Mouse (Mus musculus): Measurements from ENCODE around the gene Rfx7. TPM values are rescaled to one million over a fixed set of nuclear protein-coding genes. Genes with fewer than 3 reads are reported as not detected.
"Not testable (repeated sequence)": the region's sequence is repeated elsewhere in the genome, so short reads cannot be mapped to it uniquely, and the experiment has no call there.

Rfx7 gene
- polyA plus RNA-seq, 1 experiment from 2014 or later: 18.6 TPM

DNA sequence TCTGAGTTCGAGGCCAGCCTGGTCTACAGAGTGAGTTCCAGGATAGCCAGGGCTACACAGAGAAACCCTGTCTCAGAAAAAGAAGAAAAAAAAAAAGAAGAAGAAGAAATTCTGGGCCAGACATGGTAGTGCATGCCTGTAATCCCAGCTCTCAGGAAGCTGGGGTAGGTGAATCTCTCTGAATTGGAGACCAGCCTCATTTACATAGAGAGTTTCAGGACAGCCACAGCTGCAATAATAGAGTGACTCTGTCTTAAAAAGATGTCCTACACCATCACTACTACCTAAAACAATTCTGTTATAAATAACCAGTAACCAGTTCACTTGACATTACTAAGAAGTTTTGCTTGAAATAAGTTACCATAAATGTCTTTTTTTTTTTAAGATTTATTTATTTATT is 58.8 kb downstream of the Rfx7 start:
- Histone ChIP-seq H3K4me1 (replicated peaks; ENCODE audit: control insufficient read depth, insufficient read depth, low read length) (no peaks in the 10 kb centered on the region), H3K4me3 (replicated peaks; ENCODE audit: low read length) (no peak overlapping the region), H3K9ac (replicated peaks; ENCODE audit: low read depth, low read length) (no peak overlapping the region), H3K27ac (ENCODE audit: low read length) (no peak overlapping the region), H3K36me3 (ENCODE audit: control insufficient read depth, insufficient read depth) (no peaks in the 10 kb centered on the region), H3K9me3 (ENCODE audit: control insufficient read depth, low read length) (no peaks in the 10 kb centered on the region), H3K4me2 (ENCODE audit: low read length) (no peak overlapping the region), H3K27me3 (replicated peaks; ENCODE audit: control insufficient read depth, insufficient read depth, low read length) (no peaks in the 10 kb centered on the region)
- ATAC-seq: no peak
- 100% methylated on average over 1 of the region's 1 CpGs for WGBS

DNA sequence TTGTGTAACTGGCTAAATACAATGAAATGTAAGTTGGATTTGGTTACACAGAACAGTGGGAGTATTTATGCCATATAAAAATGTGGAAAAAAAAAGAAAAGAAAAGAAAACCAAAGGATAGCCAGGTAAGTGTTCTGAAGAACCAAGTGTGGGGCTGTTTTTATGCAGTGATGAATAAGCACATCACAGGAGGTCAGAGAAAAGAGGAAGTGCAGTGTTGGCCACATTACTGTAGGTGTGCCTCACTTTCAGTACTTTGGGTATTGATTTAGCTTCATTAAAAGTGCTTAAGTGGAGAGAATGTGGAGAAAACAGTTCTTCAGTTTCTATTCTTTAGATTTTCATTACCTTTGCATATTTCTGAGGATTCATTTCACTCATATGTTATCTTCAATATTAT is 60.0 kb downstream of the Rfx7 start:
- Histone ChIP-seq H3K4me1 (replicated peaks; ENCODE audit: control insufficient read depth, insufficient read depth, low read length) (no peaks in the 10 kb centered on the region), H3K4me3 (replicated peaks; ENCODE audit: low read length) (no peak overlapping the region), H3K9me3 (ENCODE audit: control insufficient read depth, low read length) (no peaks in the 10 kb centered on the region), H3K36me3 (ENCODE audit: control insufficient read depth, insufficient read depth) (no peaks in the 10 kb centered on the region), H3K9ac (replicated peaks; ENCODE audit: low read depth, low read length) (no peak overlapping the region), H3K27me3 (replicated peaks; ENCODE audit: control insufficient read depth, insufficient read depth, low read length) (no peaks in the 10 kb centered on the region), H3K4me2 (ENCODE audit: low read length) (no peak overlapping the region), H3K27ac (ENCODE audit: low read length) (no peak overlapping the region)
- no peak for ATAC-seq

DNA sequence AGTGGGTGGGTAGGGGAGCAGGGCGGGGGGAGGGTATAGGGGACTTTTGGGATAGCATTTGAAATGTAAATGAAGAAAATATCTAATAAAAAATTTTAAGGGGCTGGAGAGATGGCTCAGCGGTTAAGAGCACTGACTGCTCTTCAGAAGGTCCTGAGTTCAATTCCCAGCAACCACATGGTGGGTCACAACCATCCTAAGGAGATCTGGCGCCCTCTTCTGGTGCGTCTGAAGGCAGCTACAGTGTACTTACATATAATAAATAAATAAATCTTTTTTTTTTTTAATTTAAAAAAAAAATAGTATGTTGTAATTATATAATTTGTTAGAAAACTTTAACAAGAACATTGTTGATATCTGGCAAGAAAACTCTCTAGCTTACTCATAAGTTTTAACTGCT is 62.6 kb downstream of the Rfx7 start:
- not testable (repeated sequence) for H3K9me3 ChIP-seq (ENCODE audit: control insufficient read depth, low read length); H3K27ac ChIP-seq (ENCODE audit: low read length); H3K9ac ChIP-seq (replicated peaks; ENCODE audit: low read depth, low read length); H3K27me3 ChIP-seq (replicated peaks; ENCODE audit: control insufficient read depth, insufficient read depth, low read length); H3K4me2 ChIP-seq (ENCODE audit: low read length); H3K4me1 ChIP-seq (replicated peaks; ENCODE audit: control insufficient read depth, insufficient read depth, low read length); ATAC-seq; H3K4me3 ChIP-seq (replicated peaks; ENCODE audit: low read length); H3K36me3 ChIP-seq (ENCODE audit: control insufficient read depth, insufficient read depth)
- 85% methylated on average over 4 of the region's 4 CpGs for WGBS

DNA sequence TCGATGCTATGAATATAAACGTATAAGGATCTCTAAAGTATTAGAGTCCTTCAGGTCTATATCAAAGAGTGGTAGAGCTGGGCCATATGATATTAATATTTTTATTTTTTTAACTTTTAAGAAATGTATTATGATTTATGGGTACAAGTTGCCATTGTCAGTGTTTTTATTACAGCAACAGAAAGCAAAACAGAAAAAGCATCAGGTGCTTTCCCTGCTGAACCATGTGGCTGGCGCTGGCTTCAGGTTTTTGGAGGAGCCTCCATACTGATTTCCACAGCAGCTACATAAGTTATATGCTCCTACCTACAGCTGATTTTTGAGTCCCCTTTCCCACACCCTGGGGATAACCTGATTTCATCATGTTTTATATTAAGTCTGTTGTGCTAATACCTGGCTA is 68.1 kb downstream of the Rfx7 start:
- Histone ChIP-seq H3K9me3 (ENCODE audit: control insufficient read depth, low read length) (no peaks in the 10 kb centered on the region), H3K4me3 (replicated peaks; ENCODE audit: low read length) (no peak overlapping the region), H3K4me2 (ENCODE audit: low read length) (no peak overlapping the region), H3K4me1 (replicated peaks; ENCODE audit: control insufficient read depth, insufficient read depth, low read length) (no peaks in the 10 kb centered on the region), H3K9ac (replicated peaks; ENCODE audit: low read depth, low read length) (no peak overlapping the region), H3K27ac (ENCODE audit: low read length) (no peak overlapping the region), H3K27me3 (replicated peaks; ENCODE audit: control insufficient read depth, insufficient read depth, low read length) (no peaks in the 10 kb centered on the region), H3K36me3 (ENCODE audit: control insufficient read depth, insufficient read depth) (no peaks in the 10 kb centered on the region)
- 95% methylated on average over 3 of the region's 3 CpGs for WGBS
- ATAC-seq: no peak

DNA sequence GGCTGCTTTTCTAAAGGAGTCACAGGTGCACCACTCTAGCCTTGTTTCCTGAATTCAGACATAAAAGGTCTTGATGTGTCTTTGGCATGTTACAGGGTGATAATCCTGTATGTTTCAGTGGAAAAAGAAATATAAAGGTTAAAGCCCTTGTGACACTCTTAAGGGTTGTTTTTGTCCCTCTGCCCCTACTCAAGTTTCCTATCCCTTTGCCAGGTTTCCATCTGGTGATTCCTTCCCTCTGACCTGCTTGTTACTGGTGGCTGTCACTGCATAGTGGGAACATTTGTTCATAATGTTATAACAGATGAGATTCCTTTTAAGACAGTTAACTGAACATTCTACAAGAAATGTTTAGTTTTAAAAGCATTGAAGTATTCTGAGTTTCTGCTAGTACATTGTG is 77.7 kb downstream of the Rfx7 start:
- Histone ChIP-seq H3K9me3 (ENCODE audit: control insufficient read depth, low read length) (no peaks in the 10 kb centered on the region), H3K4me3 (replicated peaks; ENCODE audit: low read length) (no peak overlapping the region), H3K36me3 (ENCODE audit: control insufficient read depth, insufficient read depth) (peaks cover 4% of the 10 kb centered on the region; the same call in 1 of the 2 replicates), H3K27me3 (replicated peaks; ENCODE audit: control insufficient read depth, insufficient read depth, low read length) (no peaks in the 10 kb centered on the region), H3K4me1 (replicated peaks; ENCODE audit: control insufficient read depth, insufficient read depth, low read length) (peaks cover 2% of the 10 kb centered on the region), H3K27ac (ENCODE audit: low read length) (no peak overlapping the region), H3K4me2 (ENCODE audit: low read length) (no peak overlapping the region), H3K9ac (replicated peaks; ENCODE audit: low read depth, low read length) (no peak overlapping the region)
- ATAC-seq: no peak

DNA sequence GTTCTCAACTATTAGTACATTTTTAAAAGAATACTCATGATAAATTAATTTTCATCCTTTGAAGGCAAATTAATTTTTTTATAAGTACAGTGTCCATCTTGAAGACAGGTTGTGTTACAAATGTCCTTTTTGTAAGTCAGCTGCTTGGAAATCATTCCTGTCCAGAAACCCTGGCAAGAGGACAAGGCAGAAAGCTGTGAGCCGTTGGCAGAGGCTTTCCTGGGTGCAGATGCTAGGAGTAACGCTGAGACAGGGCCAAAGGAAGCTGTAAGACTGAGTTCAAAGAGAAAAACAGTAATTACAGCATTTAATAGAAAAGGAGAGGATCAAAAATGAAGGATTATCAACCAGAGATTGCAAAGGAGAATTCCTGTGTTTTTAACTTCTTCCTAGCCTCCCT is 81.8 kb downstream of the Rfx7 start:
- H3K27me3 ChIP-seq (replicated peaks; ENCODE audit: control insufficient read depth, insufficient read depth, low read length): no peaks in the 10 kb centered on the region
- 29% methylated on average over 2 of the region's 2 CpGs for WGBS

DNA sequence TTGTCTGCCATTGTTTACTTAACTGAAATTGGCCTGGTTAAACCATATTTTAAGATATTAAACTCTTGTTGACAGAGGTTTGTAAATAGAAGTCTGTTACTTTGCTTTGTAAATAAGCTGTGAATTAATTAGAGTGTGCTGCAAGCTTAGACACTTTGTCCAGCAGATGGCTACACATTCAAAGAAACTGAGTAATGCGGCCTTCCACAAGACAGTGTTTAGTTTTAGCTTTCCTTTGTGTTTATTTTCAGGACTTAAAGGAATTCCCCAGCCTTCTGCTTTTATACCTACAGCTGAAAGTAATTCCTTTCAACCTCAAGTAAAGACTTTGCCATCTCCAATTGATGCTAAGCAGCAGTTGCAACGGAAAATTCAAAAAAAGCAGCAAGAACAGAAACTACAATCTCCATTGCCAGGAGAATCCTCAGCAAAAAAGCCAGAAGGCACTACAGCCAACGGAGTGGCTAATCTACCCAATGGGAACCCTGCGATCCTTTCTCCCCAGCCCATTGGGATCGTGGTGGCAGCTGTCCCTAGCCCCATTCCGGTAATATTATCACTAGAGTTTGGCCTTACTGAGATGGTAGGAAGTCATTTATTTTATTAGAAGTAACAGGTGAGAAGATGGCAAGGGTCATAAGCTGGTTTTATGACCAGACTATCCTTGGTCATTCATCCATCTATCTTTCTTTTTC is 82.9 kb downstream of the Rfx7 start:
- peaks cover 22% of the 10 kb centered on the region for H3K36me3 ChIP-seq (ENCODE audit: control insufficient read depth, insufficient read depth)
- 42% methylated on average over 6 of the region's 6 CpGs for WGBS
- peaks cover 7% of the 10 kb centered on the region for H3K4me1 ChIP-seq (replicated peaks; ENCODE audit: control insufficient read depth, insufficient read depth, low read length)
- H3K27ac ChIP-seq (ENCODE audit: low read length): peak overlapping the region; percentile 3; the same call in 1 of the 2 replicates
- H3K9me3 ChIP-seq (ENCODE audit: control insufficient read depth, low read length): no peaks in the 10 kb centered on the region
- ATAC-seq: peak; percentile 64; the same call in 1 of the 2 replicates
- no peaks in the 10 kb centered on the region for H3K27me3 ChIP-seq (replicated peaks; ENCODE audit: control insufficient read depth, insufficient read depth, low read length)
- H3K4me3 ChIP-seq (replicated peaks; ENCODE audit: low read length): no peak overlapping the region
- H3K4me2 ChIP-seq (ENCODE audit: low read length): no peak overlapping the region
- H3K9ac ChIP-seq (replicated peaks; ENCODE audit: low read depth, low read length): no peak overlapping the region

More for the DNA sequence above, 81.8 kb downstream of the Rfx7 start:
- H3K27ac ChIP-seq (ENCODE audit: low read length): no peak overlapping the region
- no peak overlapping the region for H3K4me2 ChIP-seq (ENCODE audit: low read length)
- no peak overlapping the region for H3K4me3 ChIP-seq (replicated peaks; ENCODE audit: low read length)
- no peaks in the 10 kb centered on the region for H3K9me3 ChIP-seq (ENCODE audit: control insufficient read depth, low read length)
- no peak overlapping the region for H3K9ac ChIP-seq (replicated peaks; ENCODE audit: low read depth, low read length)
- H3K4me1 ChIP-seq (replicated peaks; ENCODE audit: control insufficient read depth, insufficient read depth, low read length): peaks cover 7% of the 10 kb centered on the region
- no peak for ATAC-seq
- H3K36me3 ChIP-seq (ENCODE audit: control insufficient read depth, insufficient read depth): peaks cover 20% of the 10 kb centered on the region

DNA sequence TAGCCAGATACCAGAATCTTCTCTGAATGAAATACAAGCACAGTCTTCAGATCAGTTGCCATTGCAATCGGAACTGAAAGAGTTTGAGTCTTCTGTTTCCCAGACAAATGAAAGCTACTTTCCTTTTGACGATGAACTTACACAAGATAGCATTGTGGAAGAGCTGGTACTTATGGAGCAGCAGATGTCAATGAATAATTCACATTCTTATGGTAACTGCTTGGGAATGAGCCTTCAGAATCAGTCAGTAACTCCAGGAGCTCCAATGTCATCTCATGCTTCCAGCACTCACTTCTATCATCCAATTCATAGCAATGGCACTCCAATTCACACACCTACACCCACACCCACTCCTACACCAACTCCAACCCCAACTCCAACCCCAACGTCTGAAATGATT is 86.0 kb downstream of the Rfx7 start:
- WGBS: 74% methylated on average over 3 of the region's 3 CpGs
- Histone ChIP-seq H3K9me3 (ENCODE audit: control insufficient read depth, low read length) (no peaks in the 10 kb centered on the region), H3K27me3 (replicated peaks; ENCODE audit: control insufficient read depth, insufficient read depth, low read length) (no peaks in the 10 kb centered on the region), H3K27ac (ENCODE audit: low read length) (no peak overlapping the region), H3K4me2 (ENCODE audit: low read length) (no peak overlapping the region), H3K36me3 (ENCODE audit: control insufficient read depth, insufficient read depth) (peaks cover 22% of the 10 kb centered on the region), H3K4me1 (replicated peaks; ENCODE audit: control insufficient read depth, insufficient read depth, low read length) (peaks cover 7% of the 10 kb centered on the region), H3K9ac (replicated peaks; ENCODE audit: low read depth, low read length) (no peak overlapping the region), H3K4me3 (replicated peaks; ENCODE audit: low read length) (no peak overlapping the region)
- ATAC-seq: no peak

DNA sequence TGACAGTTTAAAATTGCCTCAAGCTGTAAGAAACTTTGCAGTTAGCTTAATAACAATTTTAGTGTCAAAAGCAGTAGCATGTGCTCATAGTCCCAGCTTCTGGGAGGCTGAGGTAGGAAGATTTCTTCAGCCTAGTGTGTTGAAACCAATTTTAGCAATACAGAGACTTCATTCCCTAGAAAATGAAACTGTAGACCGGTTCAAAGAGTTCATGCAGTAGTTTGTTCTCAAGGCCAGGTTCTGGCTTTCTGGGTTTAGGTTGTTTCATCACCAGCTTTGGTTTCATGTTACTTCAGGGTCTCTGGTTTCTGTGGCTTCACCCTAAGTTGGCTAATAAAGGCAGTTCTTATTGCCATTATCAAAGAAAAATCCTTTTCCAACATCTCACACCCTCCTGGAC is 91.6 kb downstream of the Rfx7 start:
- no peak overlapping the region for H3K4me2 ChIP-seq (ENCODE audit: low read length)
- H3K9ac ChIP-seq (replicated peaks; ENCODE audit: low read depth, low read length): no peak overlapping the region
- peaks cover 5% of the 10 kb centered on the region; the same call in 1 of the 2 replicates for H3K36me3 ChIP-seq (ENCODE audit: control insufficient read depth, insufficient read depth)
- no peak overlapping the region for H3K27ac ChIP-seq (ENCODE audit: low read length)
- H3K27me3 ChIP-seq (replicated peaks; ENCODE audit: control insufficient read depth, insufficient read depth, low read length): no peaks in the 10 kb centered on the region
- 92% methylated on average over 1 of the region's 1 CpGs for WGBS
- peaks cover 13% of the 10 kb centered on the region for H3K4me1 ChIP-seq (replicated peaks; ENCODE audit: control insufficient read depth, insufficient read depth, low read length)
- no peak for ATAC-seq
- H3K9me3 ChIP-seq (ENCODE audit: control insufficient read depth, low read length): no peaks in the 10 kb centered on the region
- H3K4me3 ChIP-seq (replicated peaks; ENCODE audit: low read length): no peak overlapping the region

DNA sequence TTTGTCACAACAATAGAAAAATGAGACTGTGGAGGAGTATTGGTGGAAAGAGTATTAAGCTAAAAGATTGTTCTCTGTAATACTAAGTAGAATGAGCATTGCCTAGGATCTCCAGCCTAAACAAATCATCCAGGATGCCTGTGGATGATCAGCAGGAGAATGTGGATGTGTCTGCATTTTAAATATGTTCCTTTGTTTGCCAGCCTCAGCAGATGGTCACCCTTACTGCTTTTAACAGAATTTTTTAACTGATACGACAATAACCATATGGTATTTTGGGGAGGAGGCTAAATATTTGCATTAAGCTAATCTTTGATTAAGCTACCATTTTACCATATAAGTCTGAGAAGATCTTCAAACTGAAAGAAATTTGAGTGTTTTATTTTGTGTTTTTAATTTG is 95.6 kb downstream of the Rfx7 start:
- H3K36me3 ChIP-seq (ENCODE audit: control insufficient read depth, insufficient read depth): no peaks in the 10 kb centered on the region
- no peak overlapping the region for H3K4me2 ChIP-seq (ENCODE audit: low read length)
- H3K27ac ChIP-seq (ENCODE audit: low read length): no peak overlapping the region; the same call in 1 of the 2 replicates
- no peak overlapping the region for H3K9ac ChIP-seq (replicated peaks; ENCODE audit: low read depth, low read length)
- 33% methylated on average over 1 of the region's 1 CpGs for whole genome bisulfite sequencing
- ATAC-seq: peak; percentile 36; the same call in 1 of the 2 replicates
- no peak overlapping the region for H3K4me3 ChIP-seq (replicated peaks; ENCODE audit: low read length)
- H3K4me1 ChIP-seq (replicated peaks; ENCODE audit: control insufficient read depth, insufficient read depth, low read length): peaks cover 15% of the 10 kb centered on the region
- no peaks in the 10 kb centered on the region for H3K9me3 ChIP-seq (ENCODE audit: control insufficient read depth, low read length)
- H3K27me3 ChIP-seq (replicated peaks; ENCODE audit: control insufficient read depth, insufficient read depth, low read length): no peaks in the 10 kb centered on the region
